Mouse (Mus musculus) erythroblast, embryonic 14.5 days (primary cell): Measurements from ENCODE around the gene Nkx1-2.

Experiments
- GATA1 ChIP-seq: IDR thresholded peaks from 2 replicates; pipeline ENCODE4 v1.6.1; 2012; ENCODE audit warnings: low read length, inconsistent platforms, mixed read lengths
- TAL1 ChIP-seq: IDR thresholded peaks from 3 replicates; pipeline ENCODE4 v1.6.1; 2012; ENCODE audit warnings: low read length, inconsistent platforms, mixed read lengths

GRCm38 (mm10) chr7:132585695-132586491 lies 13.5 kb downstream of the Nkx1-2 start:
- no peak for TF ChIP-seq GATA1
- no peak for TF ChIP-seq TAL1
